Mouse (Mus musculus): ENCODE results near the gene Thnsl2. TPM values are rescaled to one million over a fixed set of nuclear protein-coding genes. Genes with fewer than 3 reads are reported as not detected.

The Thnsl2 gene
- polyA plus RNA-seq, 1 experiment from 2014 or later = 83.8 TPM

- no peaks in the 10 kb centered on the region for H3K27me3 ChIP-seq (replicated peaks; ENCODE audit: control insufficient read depth, insufficient read depth, low read length)
- 68% methylated on average over 11 of the region's 11 CpGs for WGBS
- H3K4me1 ChIP-seq (ENCODE audit: control insufficient read depth, insufficient read depth, low read length) = no peaks in the 10 kb centered on the region
- no peak for ATAC-seq
- no peak overlapping the region for H3K9ac ChIP-seq (ENCODE audit: low read depth, low read length)
- H3K9me3 ChIP-seq (ENCODE audit: control insufficient read depth, low read length) = no peaks in the 10 kb centered on the region
- no peak overlapping the region for H3K4me2 ChIP-seq (ENCODE audit: low read depth, low read length)
- no peaks in the 10 kb centered on the region for H3K36me3 ChIP-seq (ENCODE audit: control insufficient read depth, insufficient read depth, low read length)
- no peak overlapping the region for H3K27ac ChIP-seq (ENCODE audit: low read length)
- no peak overlapping the region for H3K4me3 ChIP-seq (ENCODE audit: low read length)
Observed at GRCm38 (mm10) chr6:71111419-71112113, 32.7 kb downstream of the Thnsl2 start.

- WGBS = 68% methylated on average over 19 of the region's 19 CpGs
- H3K4me1 ChIP-seq (ENCODE audit: control insufficient read depth, insufficient read depth, low read length) = no peaks in the 10 kb centered on the region
- H3K9ac ChIP-seq (ENCODE audit: low read depth, low read length) = no peak overlapping the region
- no peaks in the 10 kb centered on the region for H3K36me3 ChIP-seq (ENCODE audit: control insufficient read depth, insufficient read depth, low read length)
- no peak overlapping the region for H3K4me2 ChIP-seq (ENCODE audit: low read depth, low read length)
- H3K27ac ChIP-seq (ENCODE audit: low read length) = no peak overlapping the region
- H3K4me3 ChIP-seq (ENCODE audit: low read length) = no peak overlapping the region
- ATAC-seq = no peak
- no peaks in the 10 kb centered on the region for H3K9me3 ChIP-seq (ENCODE audit: control insufficient read depth, low read length)
- H3K27me3 ChIP-seq (replicated peaks; ENCODE audit: control insufficient read depth, insufficient read depth, low read length) = no peaks in the 10 kb centered on the region
Observed at GRCm38 (mm10) chr6:71106170-71106945, 37.9 kb downstream of the Thnsl2 start.

DNA sequence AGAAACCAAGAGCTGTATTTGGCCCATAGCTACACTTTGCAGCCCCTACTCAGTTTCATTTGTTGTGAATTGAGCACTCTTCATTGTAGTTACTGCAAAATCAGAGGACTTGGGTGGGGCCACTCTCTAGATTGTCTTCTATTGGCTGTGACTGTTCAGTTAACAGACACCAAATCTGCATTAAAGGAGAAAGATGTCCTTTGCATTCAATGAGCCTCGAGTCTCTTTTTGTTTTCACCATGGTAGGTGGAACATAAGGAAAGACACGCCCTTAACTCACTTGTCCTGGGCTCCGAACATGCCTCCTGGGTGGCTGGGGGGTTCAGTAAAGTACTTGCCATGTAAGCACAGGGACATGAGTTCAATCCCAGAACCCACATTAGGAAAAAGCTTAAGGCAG is 48.1 kb downstream of the Thnsl2 start:
- no peaks in the 10 kb centered on the region for H3K27me3 ChIP-seq (replicated peaks; ENCODE audit: control insufficient read depth, insufficient read depth, low read length)
- H3K27ac ChIP-seq (ENCODE audit: low read length) = no peak overlapping the region
- no peaks in the 10 kb centered on the region for H3K9me3 ChIP-seq (ENCODE audit: control insufficient read depth, low read length)
- no peaks in the 10 kb centered on the region for H3K4me1 ChIP-seq (ENCODE audit: control insufficient read depth, insufficient read depth, low read length)
- WGBS = 89% methylated on average over 3 of the region's 3 CpGs
- H3K4me2 ChIP-seq (ENCODE audit: low read depth, low read length) = no peak overlapping the region
- H3K4me3 ChIP-seq (ENCODE audit: low read length) = no peak overlapping the region
- no peaks in the 10 kb centered on the region for H3K36me3 ChIP-seq (ENCODE audit: control insufficient read depth, insufficient read depth, low read length)
- no peak for ATAC-seq
- no peak overlapping the region for H3K9ac ChIP-seq (ENCODE audit: low read depth, low read length)

- Histone ChIP-seq H3K4me3 (ENCODE audit: low read length) (no peak overlapping the region), H3K9me3 (ENCODE audit: control insufficient read depth, low read length) (no peaks in the 10 kb centered on the region), H3K36me3 (ENCODE audit: control insufficient read depth, insufficient read depth, low read length) (no peaks in the 10 kb centered on the region), H3K4me2 (ENCODE audit: low read depth, low read length) (no peak overlapping the region), H3K9ac (ENCODE audit: low read depth, low read length) (no peak overlapping the region), H3K27me3 (replicated peaks; ENCODE audit: control insufficient read depth, insufficient read depth, low read length) (no peaks in the 10 kb centered on the region), H3K4me1 (ENCODE audit: control insufficient read depth, insufficient read depth, low read length) (no peaks in the 10 kb centered on the region), H3K27ac (ENCODE audit: low read length) (no peak overlapping the region)
- ATAC-seq = no peak
- WGBS = 74% methylated on average over 5 of the region's 5 CpGs
Observed at GRCm38 (mm10) chr6:71094693-71095092, 49.5 kb downstream of the Thnsl2 start.

DNA sequence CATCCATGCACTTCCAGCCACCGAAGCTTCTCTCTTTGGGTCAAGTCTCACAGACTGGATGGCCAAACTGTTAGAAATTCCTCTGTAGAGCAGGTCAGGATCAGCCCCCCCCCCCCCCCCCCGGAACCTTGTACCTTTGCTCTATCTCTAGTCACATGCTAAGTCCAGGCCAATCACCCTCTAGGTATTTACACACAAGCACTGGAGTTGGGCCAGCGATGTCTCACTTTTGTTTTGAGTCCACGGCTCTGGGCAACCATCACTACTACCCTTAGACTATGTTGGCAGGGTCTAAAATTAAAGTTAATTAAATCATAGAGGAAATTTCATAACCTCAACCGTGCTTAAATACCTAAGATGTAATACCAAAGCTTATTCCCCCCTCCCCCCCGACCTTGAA is 50.6 kb downstream of the Thnsl2 start:
- no peak overlapping the region for H3K4me3 ChIP-seq (ENCODE audit: low read length)
- 88% methylated on average over 6 of the region's 6 CpGs for WGBS
- ATAC-seq = no peak
- H3K36me3 ChIP-seq (ENCODE audit: control insufficient read depth, insufficient read depth, low read length) = no peaks in the 10 kb centered on the region
- no peak overlapping the region for H3K27ac ChIP-seq (ENCODE audit: low read length)
- no peak overlapping the region for H3K4me2 ChIP-seq (ENCODE audit: low read depth, low read length)
- no peak overlapping the region for H3K9ac ChIP-seq (ENCODE audit: low read depth, low read length)
- no peaks in the 10 kb centered on the region for H3K27me3 ChIP-seq (replicated peaks; ENCODE audit: control insufficient read depth, insufficient read depth, low read length)
- no peaks in the 10 kb centered on the region for H3K4me1 ChIP-seq (ENCODE audit: control insufficient read depth, insufficient read depth, low read length)
- no peaks in the 10 kb centered on the region for H3K9me3 ChIP-seq (ENCODE audit: control insufficient read depth, low read length)

- H3K4me2 ChIP-seq (ENCODE audit: low read depth, low read length) = no peak overlapping the region
- H3K36me3 ChIP-seq (ENCODE audit: control insufficient read depth, insufficient read depth, low read length) = no peaks in the 10 kb centered on the region
- ATAC-seq = no peak
- H3K4me1 ChIP-seq (ENCODE audit: control insufficient read depth, insufficient read depth, low read length) = no peaks in the 10 kb centered on the region
- H3K9me3 ChIP-seq (ENCODE audit: control insufficient read depth, low read length) = no peaks in the 10 kb centered on the region
- no peak overlapping the region for H3K9ac ChIP-seq (ENCODE audit: low read depth, low read length)
- no peak overlapping the region for H3K27ac ChIP-seq (ENCODE audit: low read length)
- H3K27me3 ChIP-seq (replicated peaks; ENCODE audit: control insufficient read depth, insufficient read depth, low read length) = no peaks in the 10 kb centered on the region
- WGBS = 75% methylated on average over 5 of the region's 5 CpGs
- H3K4me3 ChIP-seq (ENCODE audit: low read length) = no peak overlapping the region
Observed at GRCm38 (mm10) chr6:71090475-71090874, 53.8 kb downstream of the Thnsl2 start.

- Histone ChIP-seq H3K4me3 (ENCODE audit: low read length) (no peak overlapping the region), H3K36me3 (ENCODE audit: control insufficient read depth, insufficient read depth, low read length) (no peaks in the 10 kb centered on the region), H3K27me3 (replicated peaks; ENCODE audit: control insufficient read depth, insufficient read depth, low read length) (no peaks in the 10 kb centered on the region), H3K4me1 (ENCODE audit: control insufficient read depth, insufficient read depth, low read length) (no peaks in the 10 kb centered on the region), H3K9me3 (ENCODE audit: control insufficient read depth, low read length) (no peaks in the 10 kb centered on the region), H3K9ac (ENCODE audit: low read depth, low read length) (no peak overlapping the region), H3K4me2 (ENCODE audit: low read depth, low read length) (no peak overlapping the region), H3K27ac (ENCODE audit: low read length) (no peak overlapping the region)
- 84% methylated on average over 4 of the region's 4 CpGs for WGBS
- no peak for ATAC-seq
Observed at GRCm38 (mm10) chr6:71089735-71090134, 54.5 kb downstream of the Thnsl2 start.

- no peak for ATAC-seq
- no peak overlapping the region for H3K27ac ChIP-seq (ENCODE audit: low read length)
- H3K4me1 ChIP-seq (ENCODE audit: control insufficient read depth, insufficient read depth, low read length) = no peaks in the 10 kb centered on the region
- no peak overlapping the region for H3K4me3 ChIP-seq (ENCODE audit: low read length)
- WGBS = 53% methylated on average over 4 of the region's 4 CpGs
- H3K9ac ChIP-seq (ENCODE audit: low read depth, low read length) = no peak overlapping the region
- no peak overlapping the region for H3K4me2 ChIP-seq (ENCODE audit: low read depth, low read length)
- no peaks in the 10 kb centered on the region for H3K27me3 ChIP-seq (replicated peaks; ENCODE audit: control insufficient read depth, insufficient read depth, low read length)
- no peaks in the 10 kb centered on the region for H3K9me3 ChIP-seq (ENCODE audit: control insufficient read depth, low read length)
- H3K36me3 ChIP-seq (ENCODE audit: control insufficient read depth, insufficient read depth, low read length) = no peaks in the 10 kb centered on the region
Observed at GRCm38 (mm10) chr6:71088992-71089391, 55.2 kb downstream of the Thnsl2 start.

DNA sequence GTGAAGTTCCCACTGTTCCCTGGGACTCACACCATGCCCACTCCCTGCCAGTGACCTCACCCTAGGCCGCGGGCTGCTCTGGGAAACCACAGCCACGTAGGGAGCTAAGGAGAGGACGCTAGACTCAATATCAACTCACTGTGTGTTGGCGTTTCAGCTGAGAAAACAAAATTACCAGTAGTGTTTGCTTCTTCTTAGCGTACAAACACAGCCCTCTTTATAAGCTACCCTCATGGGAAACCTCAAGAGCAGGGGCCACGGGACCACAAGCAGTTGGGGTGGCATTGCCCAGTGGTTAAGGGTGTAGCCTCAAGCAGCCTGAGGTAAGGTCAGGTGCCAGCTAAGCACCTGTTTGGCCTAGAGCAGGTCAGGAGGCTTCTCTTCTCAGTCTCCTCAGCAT is 60.8 kb downstream of the Thnsl2 start:
- Histone ChIP-seq H3K36me3 (ENCODE audit: control insufficient read depth, insufficient read depth, low read length) (no peaks in the 10 kb centered on the region), H3K4me2 (ENCODE audit: low read depth, low read length) (no peak overlapping the region), H3K27ac (ENCODE audit: low read length) (no peak overlapping the region), H3K9ac (ENCODE audit: low read depth, low read length) (no peak overlapping the region), H3K9me3 (ENCODE audit: control insufficient read depth, low read length) (no peaks in the 10 kb centered on the region), H3K4me3 (ENCODE audit: low read length) (no peak overlapping the region), H3K27me3 (replicated peaks; ENCODE audit: control insufficient read depth, insufficient read depth, low read length) (no peaks in the 10 kb centered on the region), H3K4me1 (ENCODE audit: control insufficient read depth, insufficient read depth, low read length) (no peaks in the 10 kb centered on the region)
- no peak for ATAC-seq
- 74% methylated on average over 7 of the region's 7 CpGs for WGBS

All from intestine, embryonic 16.5 days (tissue).